Mouse (Mus musculus) myocyte (in vitro differentiated cells): ENCODE results near the gene Gpr65.
"Not testable (repeated sequence)": the region's sequence is repeated elsewhere in the genome, so short reads cannot be mapped to it uniquely, and the experiment has no call there.

Experiments
- CEBPB ChIP-seq: IDR thresholded peaks from 2 replicates; pipeline ENCODE4 v1.6.1; 2011; ENCODE audit warnings: mild to moderate bottlenecking, moderate library complexity; ENCODE audit not compliant: poor library complexity, insufficient read depth, severe bottlenecking
- E2F4 ChIP-seq: IDR thresholded peaks from one replicate; pipeline ENCODE4 v1.6.1; 2011; ENCODE audit warnings: mild to moderate bottlenecking, control low read depth, moderate library complexity; ENCODE audit not compliant: insufficient read depth
- MAX ChIP-seq: IDR thresholded peaks from one replicate; pipeline ENCODE4 v1.6.1; 2011; ENCODE audit warnings: low read depth, mild to moderate bottlenecking, control low read depth
- MYOD1 ChIP-seq, 3 experiments: IDR thresholded peaks; one replicate each; pipeline ENCODE4 v1.6.1; 2011; ENCODE audit warnings: control low read depth in 2 of 3, low read depth in 2 of 3, mild to moderate bottlenecking in 2 of 3, moderate library complexity in 1 of 3; ENCODE audit not compliant: insufficient read length in 2 of 3, control insufficient read depth in 1 of 3
- POLR2A ChIP-seq: IDR thresholded peaks from one replicate; pipeline ENCODE4 v1.6.1; 2011; ENCODE audit warnings: low read depth, mild to moderate bottlenecking, control low read depth, moderate library complexity; ENCODE audit not compliant: insufficient read length
- POLR2AphosphoS2 ChIP-seq: IDR thresholded peaks from one replicate; pipeline ENCODE4 v1.6.1; 2011; ENCODE audit warnings: low read depth, control low read depth; ENCODE audit not compliant: insufficient read length
- SRF ChIP-seq: IDR thresholded peaks from one replicate; pipeline ENCODE4 v1.6.1; 2011; ENCODE audit warnings: low read depth; ENCODE audit not compliant: control insufficient read depth, insufficient read length
- TCF12 ChIP-seq: IDR thresholded peaks from one replicate; pipeline ENCODE4 v1.6.1; 2011; ENCODE audit warnings: mild to moderate bottlenecking, control low read depth; ENCODE audit not compliant: poor library complexity, insufficient read depth, severe bottlenecking
- USF1 ChIP-seq: IDR thresholded peaks from one replicate; pipeline ENCODE4 v1.6.1; 2011; ENCODE audit warnings: low read depth, mild to moderate bottlenecking, control low read depth, moderate library complexity

GRCm38 (mm10) chr12:98324170-98324569, 55.7 kb downstream of the Gpr65 start:
- TF ChIP-seq MYOD1 (IDR thresholded peaks at IDR 0.05; ENCODE audit: control insufficient read depth in 1 of 3, insufficient read length in 2 of 3, low read depth in 2 of 3); MAX; POLR2A; CEBPB; E2F4; TCF12; POLR2AphosphoS2; USF1; SRF: not testable (repeated sequence)
